Mouse (Mus musculus) natural killer cell, adult 2 months (primary cell): ENCODE data around the gene Derl3.
"Not testable (repeated sequence)": the region's sequence is repeated elsewhere in the genome, so short reads cannot be mapped to it uniquely, and the experiment has no call there.

Experiments used
- DNase-seq, 2 experiments: peaks; one replicate each; pipeline ENCODE4 v3.0.0; 2022; ENCODE audit warnings: low spot score in 2 of 2

Derl3 gene

GRCm38 (mm10) chr10:75893089-75893750 lies at the start of gene Derl3:
Derl3 (plus strand) TSS chr10:75893413.
- peak; percentile 97 to 98 for DNase-seq

DNA sequence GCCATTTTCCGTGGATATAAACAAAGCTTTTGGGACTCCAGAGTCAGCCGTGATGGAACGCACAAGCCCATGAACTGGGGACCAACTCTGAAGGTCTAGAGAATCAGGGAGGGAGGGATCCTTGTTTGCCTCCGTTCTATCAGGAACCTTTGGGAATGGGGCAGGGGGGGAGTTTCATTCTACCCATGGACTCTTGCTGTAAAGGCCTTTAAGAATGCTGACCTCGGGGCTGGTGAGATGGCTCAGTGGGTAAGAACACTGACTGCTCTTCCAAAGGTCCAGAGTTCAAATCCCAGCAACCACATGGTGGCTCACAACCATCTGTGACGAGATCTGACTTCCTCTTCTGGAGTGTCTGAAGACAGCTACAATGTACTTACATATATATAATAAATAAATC lies 49.3 kb upstream of the Derl3 start:
- not testable (repeated sequence) for DNase-seq

GRCm38 (mm10) chr10:75844800-75845199 lies 48.4 kb upstream of the Derl3 start:
- DNase-seq: no peak

GRCm38 (mm10) chr10:75845306-75845930 lies 47.8 kb upstream of the Derl3 start:
- DNase-seq: no peak

DNA sequence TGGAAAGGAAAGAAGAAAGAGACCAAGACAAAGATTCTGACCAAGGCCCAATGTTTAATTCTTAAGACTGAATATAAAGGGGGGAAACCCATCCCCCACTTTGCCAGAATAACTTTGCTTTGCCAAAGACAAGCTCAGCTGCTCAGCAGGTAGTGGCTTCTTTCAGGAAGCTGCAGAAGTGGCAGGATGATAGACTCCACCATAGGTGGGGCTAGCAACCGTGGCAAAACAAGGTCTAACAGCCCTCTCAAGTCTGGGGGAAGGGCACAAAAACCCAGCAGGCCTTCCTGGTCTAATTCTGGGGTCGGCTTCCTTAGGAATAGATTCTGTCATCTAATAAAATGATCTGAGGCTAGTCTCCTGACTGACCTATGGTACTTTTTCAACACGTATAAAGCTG lies 44.8 kb upstream of the Derl3 start:
- no peak for DNase-seq

DNA sequence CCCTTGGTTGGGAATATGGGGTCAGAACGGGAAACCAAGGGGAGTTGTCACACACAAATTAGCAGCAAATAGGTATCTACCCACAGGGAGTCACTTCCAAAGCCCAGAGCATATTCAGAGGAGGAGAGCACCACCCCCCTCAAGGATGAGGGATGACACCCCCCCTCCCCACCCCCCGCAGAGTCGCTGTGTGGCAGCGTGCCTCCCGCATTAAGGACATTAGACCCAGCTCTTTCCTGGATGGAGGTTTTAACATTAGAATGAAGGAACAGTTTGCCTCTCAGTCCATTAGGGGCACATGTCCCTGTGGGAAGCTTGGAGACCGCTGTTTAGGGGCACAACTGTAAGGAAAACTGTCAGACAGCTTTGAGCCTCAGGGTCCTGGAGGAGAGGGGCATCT lies 42.1 kb upstream of the Derl3 start:
- DNase-seq: no peak

GRCm38 (mm10) chr10:75851681-75852080 lies 41.5 kb upstream of the Derl3 start:
- DNase-seq: no peak

DNA sequence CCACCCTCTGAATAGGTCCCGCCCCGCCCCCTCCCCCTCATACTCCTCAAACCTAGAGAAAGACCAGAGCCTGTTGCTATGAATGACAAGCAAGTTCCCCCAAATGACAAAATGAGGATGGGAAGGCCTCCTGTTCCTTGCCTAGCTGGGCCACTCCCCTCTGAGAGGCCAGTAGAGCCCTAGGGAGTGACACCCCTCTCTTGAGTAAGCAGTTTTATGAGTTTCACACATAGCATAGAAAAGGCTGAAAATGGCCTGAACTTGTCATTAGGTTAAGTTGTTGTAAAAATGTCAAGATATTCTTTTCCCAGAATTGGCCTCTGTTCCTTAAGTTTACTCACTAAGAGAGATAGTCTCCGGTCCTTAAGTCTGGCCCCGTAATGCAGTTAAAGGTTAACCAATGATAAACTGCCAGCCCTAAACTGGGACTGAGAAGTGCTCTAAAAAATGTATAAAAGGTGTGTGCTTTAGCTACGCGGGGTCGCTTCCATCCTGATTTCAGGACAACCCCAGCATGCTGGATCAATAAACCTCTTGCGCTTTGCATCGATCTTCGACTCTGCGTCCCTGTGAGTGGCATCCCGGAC lies 40.6 kb upstream of the Derl3 start:
- no peak for DNase-seq

- peak; percentile 74 to 84 for DNase-seq
Measured at GRCm38 (mm10) chr10:75853452-75853851, 39.8 kb upstream of the Derl3 start.

DNA sequence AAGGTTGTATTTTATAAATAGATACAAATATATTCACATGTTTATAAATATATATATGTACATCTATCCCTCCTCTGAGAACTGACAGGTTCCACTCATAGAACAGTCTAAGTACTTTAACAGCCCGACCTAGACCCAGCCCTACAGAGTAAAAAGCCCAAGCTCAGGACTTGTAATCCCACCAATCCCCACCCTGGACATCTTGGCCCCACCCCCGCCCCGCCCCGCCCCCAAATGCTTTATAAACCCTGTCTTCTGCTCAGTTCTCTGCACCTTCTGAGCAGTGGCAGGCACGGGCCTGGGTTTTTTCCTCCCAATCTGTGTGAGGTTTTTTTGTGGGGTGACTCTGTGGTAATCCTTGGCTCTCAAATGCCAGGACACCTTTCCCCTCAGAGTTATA lies 39.1 kb upstream of the Derl3 start:
- DNase-seq: no peak

- DNase-seq: no peak
Measured at GRCm38 (mm10) chr10:75854791-75855190, 38.4 kb upstream of the Derl3 start.

DNA sequence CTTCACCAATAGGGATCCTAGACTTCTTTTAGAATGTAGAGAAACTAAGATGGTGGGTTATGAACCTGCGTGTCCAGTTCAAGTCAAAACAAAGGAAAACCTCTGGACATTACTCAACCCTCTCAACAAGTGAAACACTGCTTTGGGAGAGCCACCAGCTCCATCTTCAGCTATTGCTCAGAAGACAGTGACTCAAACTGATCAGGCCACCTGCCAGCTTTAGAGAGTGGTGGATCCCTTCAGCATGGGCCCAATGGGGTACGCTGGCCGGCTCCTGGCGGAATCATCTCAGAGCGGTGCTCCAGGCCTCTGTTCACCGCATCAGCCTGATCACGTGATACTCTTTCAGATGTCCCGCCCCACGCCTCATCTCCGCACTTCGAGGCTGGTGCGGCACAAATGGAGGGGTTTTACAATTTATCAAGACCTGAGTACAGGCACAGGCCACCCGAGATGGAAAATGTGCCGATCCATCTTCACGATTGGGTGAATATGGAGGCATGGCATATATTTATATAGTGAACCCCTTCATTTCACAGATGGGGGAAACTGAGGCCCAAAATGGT lies 37.7 kb upstream of the Derl3 start:
- no peak for DNase-seq

DNA sequence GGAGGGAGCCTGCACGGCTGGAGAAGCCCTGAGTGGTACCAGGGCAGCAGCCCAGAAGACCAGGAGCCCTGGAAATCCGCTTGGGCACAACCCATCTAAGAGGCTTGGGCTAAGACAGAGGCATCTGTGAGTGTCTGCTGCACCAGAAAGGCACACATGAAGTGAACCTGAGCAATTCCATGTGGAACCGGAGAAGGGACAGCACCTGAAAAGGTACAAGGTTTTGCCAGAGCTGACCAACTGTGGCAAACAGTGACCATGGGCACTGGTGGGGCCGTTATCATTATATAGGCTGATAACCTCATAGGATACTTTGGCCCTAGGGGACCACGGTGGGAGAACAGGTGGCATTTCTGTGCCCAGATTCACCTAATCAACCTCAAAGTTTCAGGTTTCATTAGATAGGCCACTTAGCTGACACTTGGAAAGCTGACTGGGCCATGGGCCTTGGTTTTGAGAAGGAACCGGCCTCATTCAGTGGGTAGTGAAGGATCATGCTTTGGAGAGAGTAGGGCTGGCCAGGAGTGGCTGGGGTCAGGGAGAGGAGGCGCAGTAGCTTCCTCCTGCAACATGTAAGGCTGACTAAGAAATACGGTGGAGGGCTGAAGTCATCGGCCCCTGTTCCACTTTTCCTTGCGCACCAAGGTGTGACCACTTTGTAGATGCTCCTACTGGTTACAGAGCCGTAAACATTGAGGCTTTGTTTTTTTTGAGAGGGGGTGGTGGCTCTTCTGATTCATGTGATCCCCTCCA lies 36.9 kb upstream of the Derl3 start:
- DNase-seq: no peak

DNA sequence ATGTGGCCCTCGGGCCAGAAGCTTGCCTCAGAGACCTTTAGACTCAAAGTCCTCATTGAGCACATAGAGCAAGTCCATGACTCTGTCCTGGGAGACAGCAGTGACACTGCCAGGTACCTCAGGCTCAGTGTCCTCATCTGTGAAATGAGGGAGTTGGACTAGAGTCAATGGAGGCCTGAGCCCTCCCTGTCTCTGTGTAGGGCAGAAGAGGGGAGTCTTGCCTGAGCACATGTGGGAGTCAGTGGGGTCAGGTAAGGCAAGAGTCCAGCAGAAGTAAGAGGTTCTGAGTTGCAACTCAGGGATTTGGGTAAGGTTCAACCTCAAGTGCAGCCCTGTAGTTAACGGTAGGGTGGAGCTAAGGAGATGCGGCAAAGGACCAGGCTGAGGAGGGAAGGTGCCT lies 36.2 kb upstream of the Derl3 start:
- no peak for DNase-seq

- DNase-seq: no peak
Measured at GRCm38 (mm10) chr10:75857598-75857997, 35.6 kb upstream of the Derl3 start.

- peak in 1 of 2 experiments; percentile 24 for DNase-seq
Measured at GRCm38 (mm10) chr10:75859107-75859746, 34.0 kb upstream of the Derl3 start.

DNA sequence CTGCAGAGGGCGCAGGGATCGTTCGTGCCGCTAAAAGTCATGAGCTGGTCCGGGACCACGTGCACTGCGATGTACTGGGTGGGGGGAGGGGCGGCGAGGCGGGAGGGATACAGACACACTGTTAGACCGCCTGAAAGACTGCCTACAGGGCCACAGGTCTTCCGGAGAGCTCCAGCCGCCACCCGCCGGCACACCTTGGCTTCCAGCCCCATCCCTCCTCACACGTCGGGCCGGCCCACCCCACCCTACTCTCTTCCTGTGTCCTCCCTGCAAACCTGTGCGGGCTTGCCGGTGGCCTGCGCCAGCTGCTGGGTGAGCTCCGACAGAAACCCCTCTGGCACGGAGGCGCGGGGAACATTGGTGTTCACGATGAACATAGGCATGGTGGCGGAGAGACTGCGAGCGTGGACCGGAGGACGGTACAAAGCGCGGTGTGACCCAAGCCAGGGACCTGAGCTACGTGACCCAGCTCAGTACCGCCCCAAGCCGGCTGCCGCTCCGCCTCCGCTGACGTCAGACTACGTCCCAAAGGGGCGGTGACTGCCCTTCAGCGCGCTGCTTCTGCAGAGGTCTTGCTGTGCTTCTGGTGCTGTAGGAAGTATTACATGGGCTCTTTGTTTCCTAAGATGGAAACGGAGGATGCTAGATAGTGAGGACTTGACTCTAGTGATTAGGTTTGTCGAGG lies 33.3 kb upstream of the Derl3 start, which contains the start of gene Mif:
Gene Mif (minus strand): TSS at position 455 of the 685 bp plus-strand sequence.
- DNase-seq: peak; percentile 84 to 87

DNA sequence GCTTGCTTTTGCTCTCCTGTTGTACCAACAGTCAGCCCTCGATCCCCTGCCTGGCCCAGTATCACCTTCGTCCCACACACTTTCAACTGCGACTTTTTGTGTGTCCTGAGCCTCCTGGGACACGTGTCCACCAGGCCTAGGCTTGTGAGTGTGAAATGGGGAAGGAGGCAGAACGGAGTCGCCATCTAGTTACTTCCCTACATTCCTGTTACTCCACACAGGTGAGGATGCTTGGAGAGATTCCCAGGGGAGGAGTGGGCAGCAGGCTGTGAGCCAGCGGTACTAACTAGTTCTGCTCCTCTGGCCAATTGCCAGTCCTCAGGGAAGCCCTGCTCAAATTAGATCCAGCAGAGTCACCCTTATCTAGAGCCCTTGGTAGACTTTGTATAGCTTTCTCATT lies 32.5 kb upstream of the Derl3 start:
- no peak for DNase-seq

DNA sequence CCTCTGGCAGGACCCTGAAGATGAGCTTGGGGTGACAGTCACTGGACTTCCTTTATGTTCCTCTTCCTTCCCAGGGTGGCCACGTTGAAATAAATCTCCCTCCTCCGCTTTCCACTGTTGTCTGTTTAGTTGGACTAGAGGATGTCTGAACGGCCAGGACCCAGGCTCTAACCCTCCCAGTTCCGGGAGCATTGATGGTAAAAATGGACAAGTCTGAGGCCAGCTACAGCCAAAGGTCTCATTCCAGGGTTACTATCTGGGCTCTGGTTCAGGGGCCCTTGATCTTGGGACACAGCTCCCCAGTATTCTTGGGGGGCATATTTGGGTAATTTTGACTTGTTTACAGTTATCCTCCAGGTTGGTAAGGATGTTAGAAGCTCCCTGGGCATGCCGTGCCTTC lies 31.6 kb upstream of the Derl3 start:
- DNase-seq: no peak

GRCm38 (mm10) chr10:75872025-75872914 lies 20.9 kb upstream of the Derl3 start:
- no peak for DNase-seq
